Mouse (Mus musculus) urinary bladder, postnatal 25 days (tissue): ENCODE data around the gene Grap2.
A peak's percentile ranks its signal among the peaks of the same experiment; 100 is the strongest.

Experiments
- DNase-seq: peaks from one replicate; pipeline ENCODE4 v3.0.0; 2022; ENCODE audit warnings: low spot score

The Grap2 gene

GRCm38 (mm10) chr15:80636757-80637372 lies 64.5 kb downstream of the Grap2 start:
- no peak for DNase-seq

GRCm38 (mm10) chr15:80639071-80639702 lies 66.8 kb downstream of the Grap2 start:
- no peak for DNase-seq

GRCm38 (mm10) chr15:80639874-80640273 lies 67.5 kb downstream of the Grap2 start:
- no peak for DNase-seq

GRCm38 (mm10) chr15:80641702-80642435 lies 69.5 kb downstream of the Grap2 start:
- DNase-seq, result no peak

- DNase-seq, result no peak
These were observed 72.8 kb downstream of the Grap2 start for GRCm38 (mm10) chr15:80645006-80645797.

GRCm38 (mm10) chr15:80648977-80649606 lies 76.7 kb downstream of the Grap2 start:
- peak; percentile 46 for DNase-seq

GRCm38 (mm10) chr15:80650412-80650811 lies 78.0 kb downstream of the Grap2 start:
- no peak for DNase-seq

GRCm38 (mm10) chr15:80653865-80654264 lies 81.5 kb downstream of the Grap2 start:
- no peak for DNase-seq

- no peak for DNase-seq
These were observed 86.5 kb downstream of the Grap2 start for GRCm38 (mm10) chr15:80658815-80659471.

GRCm38 (mm10) chr15:80660963-80661362 lies 88.6 kb downstream of the Grap2 start:
- DNase-seq, result no peak

GRCm38 (mm10) chr15:80664444-80664843 lies 92.0 kb downstream of the Grap2 start:
- no peak for DNase-seq

- DNase-seq, result peak; percentile 65
These were observed 99.2 kb downstream of the Grap2 start, which contains the start of gene Fam83f for GRCm38 (mm10) chr15:80671295-80672252. Gene Fam83f, plus strand, starts transcription at chr15:80671847.

GRCm38 (mm10) chr15:80672810-80673209 lies 100.4 kb downstream of the Grap2 start:
- DNase-seq, result no peak

- DNase-seq, result no peak
These were observed 101.1 kb downstream of the Grap2 start for GRCm38 (mm10) chr15:80673337-80674095.

- no peak for DNase-seq
These were observed 102.3 kb downstream of the Grap2 start for GRCm38 (mm10) chr15:80674700-80675099.

- DNase-seq, result no peak
These were observed 107.3 kb downstream of the Grap2 start for GRCm38 (mm10) chr15:80679515-80680215.

GRCm38 (mm10) chr15:80680347-80681030 lies 108.1 kb downstream of the Grap2 start:
- peak; percentile 38 for DNase-seq

- no peak for DNase-seq
These were observed 109.1 kb downstream of the Grap2 start for GRCm38 (mm10) chr15:80681466-80681881.
